Mouse (Mus musculus) G1E (cell line): ENCODE measurements at regions not wholly inside any gene's neighbourhood (a gene's known extent, or its start where the extent isn't known, plus 50 kb on each side); places are given as distances from the start of the nearest gene placed in this dataset.

ENCODE experiments used
- CTCF ChIP-seq: IDR thresholded peaks from 2 replicates; pipeline ENCODE4 v1.5.1; 2012; ENCODE audit warnings: low read depth, low read length, inconsistent platforms, mixed read lengths
- GATA1 ChIP-seq: IDR thresholded peaks from 2 replicates; pipeline ENCODE4 v1.6.1; 2012; ENCODE audit warnings: borderline replicate concordance, low read length, inconsistent platforms, mixed read lengths
- TAL1 ChIP-seq: conservative IDR thresholded peaks from 2 replicates; pipeline ENCODE4 v1.6.1; 2012; ENCODE audit warnings: low read depth, low read length, inconsistent platforms, mixed read lengths

GRCm38 (mm10) chr13:16706105-16706442 lies 694.4 kb downstream of the Inhba start:
- no peak for TF ChIP-seq CTCF
- TF ChIP-seq TAL1, result no peak
- TF ChIP-seq GATA1, result no peak
